Mouse (Mus musculus) WW6 (cell line): ENCODE data around the gene Dclre1a.

Experiments
- DNase-seq: peaks from one replicate; pipeline ENCODE4 v3.0.0-alpha.2; 2013; ENCODE audit warnings: low read depth, low spot score

Dclre1a gene

GRCm38 (mm10) chr19:56547456-56548229 is at the start of gene Dclre1a:
Dclre1a (minus strand) TSS chr19:56548222.
- DNase-seq, result no peak

- DNase-seq, result no peak
These were observed 44.5 kb upstream of the Dclre1a start for GRCm38 (mm10) chr19:56592472-56592871.

DNA sequence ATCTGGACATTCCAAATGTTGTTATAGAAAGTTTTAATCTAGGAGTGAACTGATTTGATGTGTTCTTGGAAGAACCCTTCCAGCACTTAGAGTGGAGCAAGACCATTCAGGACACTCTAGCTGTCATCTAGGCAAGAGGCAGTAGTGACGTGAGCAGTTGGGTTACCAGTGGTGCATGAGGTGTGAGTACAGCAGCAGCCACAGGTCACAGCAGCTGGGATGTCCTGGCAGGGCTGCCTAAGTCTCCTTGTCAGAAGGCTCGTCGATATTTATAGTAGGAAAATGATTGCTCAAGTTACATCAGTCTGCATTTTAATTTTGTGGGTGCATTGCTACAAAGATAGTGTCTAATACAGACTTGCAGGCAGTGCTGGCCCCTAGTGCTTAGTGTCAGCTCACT is 42.2 kb upstream of the Dclre1a start:
- DNase-seq, result no peak

GRCm38 (mm10) chr19:56589455-56589854 is 41.4 kb upstream of the Dclre1a start:
- no peak for DNase-seq

- DNase-seq, result no peak
These were observed 41.0 kb upstream of the Dclre1a start for GRCm38 (mm10) chr19:56589008-56589407.

GRCm38 (mm10) chr19:56588205-56588626 is 40.2 kb upstream of the Dclre1a start:
- no peak for DNase-seq

DNA sequence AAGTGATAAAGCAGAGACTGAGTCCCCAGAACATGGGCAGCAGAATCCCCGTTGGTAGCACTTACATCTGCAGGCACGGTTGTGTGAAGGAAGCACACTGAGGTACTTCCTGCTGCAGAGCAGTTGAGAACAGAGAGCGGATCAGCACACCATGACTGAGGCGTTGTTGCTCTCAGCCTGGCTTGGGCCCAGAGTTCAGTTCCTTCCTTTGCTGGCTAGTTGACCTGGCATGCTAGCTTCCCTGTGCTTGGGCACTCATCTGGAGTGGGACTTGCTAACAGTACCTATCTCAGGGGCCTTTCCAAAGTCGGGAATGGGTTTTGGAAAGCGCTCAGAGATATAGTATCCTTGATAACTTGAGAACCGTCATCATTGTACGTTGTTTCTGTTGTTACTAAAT is 38.3 kb upstream of the Dclre1a start:
- DNase-seq, result no peak

GRCm38 (mm10) chr19:56584288-56584687 is 36.3 kb upstream of the Dclre1a start:
- DNase-seq, result no peak

DNA sequence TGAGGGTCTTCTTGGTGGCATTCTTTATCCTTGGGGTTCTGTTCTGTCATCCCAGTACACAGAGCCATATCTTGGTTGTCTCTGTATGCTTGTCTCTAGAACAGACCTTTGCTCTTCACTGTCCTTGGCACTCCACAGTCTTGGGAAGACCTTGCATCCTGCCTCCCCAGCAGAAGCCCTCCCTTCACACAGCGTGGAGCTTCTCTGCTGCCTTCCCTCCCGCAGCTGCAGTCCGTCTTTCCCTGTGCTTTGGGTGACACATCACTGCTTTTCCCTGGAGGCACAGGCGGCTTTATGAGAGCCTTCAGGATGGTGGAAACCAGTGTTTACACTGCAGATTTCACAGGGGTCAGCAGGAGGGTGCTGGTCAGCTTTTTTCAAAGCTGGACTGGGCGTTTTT is 35.8 kb upstream of the Dclre1a start:
- no peak for DNase-seq

GRCm38 (mm10) chr19:56581981-56582380 is 34.0 kb upstream of the Dclre1a start:
- no peak for DNase-seq

DNA sequence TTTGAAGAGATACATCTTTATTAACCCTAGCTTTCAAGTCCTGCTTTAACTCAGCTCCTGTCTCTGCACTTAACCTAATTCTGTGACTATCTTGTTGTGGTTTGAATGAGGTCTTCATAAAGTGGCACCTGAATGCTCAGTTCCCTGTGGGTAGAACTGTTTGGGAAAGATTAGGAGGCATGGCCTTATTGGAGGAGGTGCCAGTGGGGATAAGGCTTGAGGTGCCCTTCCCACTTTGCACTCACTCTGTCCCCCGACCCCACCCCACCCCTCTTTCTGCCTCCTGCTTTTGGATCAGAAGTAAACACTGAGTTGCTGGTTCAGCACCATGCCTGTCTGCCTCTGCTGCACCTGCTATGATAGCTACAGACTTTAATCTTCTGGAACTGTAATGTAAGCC is 29.8 kb upstream of the Dclre1a start:
- no peak for DNase-seq

GRCm38 (mm10) chr19:56573184-56573583 is 25.2 kb upstream of the Dclre1a start:
- no peak for DNase-seq

DNA sequence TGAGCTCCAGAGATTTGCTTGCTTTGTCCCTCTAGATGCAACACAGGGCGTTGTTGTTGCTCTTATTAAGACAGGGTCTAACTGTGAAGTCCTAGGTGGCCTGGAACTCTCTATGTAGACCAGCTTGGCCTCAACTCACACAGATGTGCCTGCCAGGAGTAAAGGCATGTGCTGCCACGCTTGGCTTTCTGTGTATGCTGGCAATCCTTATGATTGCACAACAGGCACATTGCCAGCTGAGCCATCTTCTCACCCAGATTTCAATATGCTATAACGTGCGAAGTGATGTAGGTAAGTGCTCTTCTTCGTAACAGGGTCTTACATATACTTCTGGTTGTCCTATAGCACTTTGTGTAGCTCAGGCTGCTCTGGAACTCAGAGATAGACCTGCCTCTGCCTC is 23.9 kb upstream of the Dclre1a start:
- no peak for DNase-seq

GRCm38 (mm10) chr19:56571234-56571633 is 23.2 kb upstream of the Dclre1a start:
- DNase-seq, result no peak

GRCm38 (mm10) chr19:56570781-56571180 is 22.8 kb upstream of the Dclre1a start:
- DNase-seq, result no peak

GRCm38 (mm10) chr19:56566940-56567339 is 18.9 kb upstream of the Dclre1a start:
- no peak for DNase-seq

DNA sequence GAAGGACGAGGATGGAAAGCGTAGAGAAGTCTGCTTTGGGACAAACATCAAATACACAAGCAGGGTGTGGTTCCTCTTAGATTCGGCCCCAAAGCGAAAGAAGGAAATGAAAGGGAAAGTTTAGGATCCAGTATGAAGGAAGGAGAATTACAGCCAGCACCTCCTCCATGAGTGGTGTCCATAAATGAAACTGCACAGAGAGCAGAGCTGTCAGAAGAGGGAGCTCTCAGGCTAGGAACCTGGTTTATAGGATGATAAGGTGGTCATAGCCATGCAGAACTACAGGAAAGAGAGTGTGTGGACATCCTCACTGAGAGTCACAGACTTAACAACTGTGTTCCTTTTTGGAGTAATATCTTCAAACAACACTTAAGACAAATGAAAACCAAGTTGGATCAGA is 18.0 kb upstream of the Dclre1a start:
- no peak for DNase-seq

GRCm38 (mm10) chr19:56565358-56565757 is 17.3 kb upstream of the Dclre1a start:
- DNase-seq, result no peak

- DNase-seq, result no peak
These were observed 15.4 kb upstream of the Dclre1a start for GRCm38 (mm10) chr19:56563469-56563868.

- DNase-seq, result no peak
These were observed 14.6 kb upstream of the Dclre1a start for GRCm38 (mm10) chr19:56562433-56563138.

DNA sequence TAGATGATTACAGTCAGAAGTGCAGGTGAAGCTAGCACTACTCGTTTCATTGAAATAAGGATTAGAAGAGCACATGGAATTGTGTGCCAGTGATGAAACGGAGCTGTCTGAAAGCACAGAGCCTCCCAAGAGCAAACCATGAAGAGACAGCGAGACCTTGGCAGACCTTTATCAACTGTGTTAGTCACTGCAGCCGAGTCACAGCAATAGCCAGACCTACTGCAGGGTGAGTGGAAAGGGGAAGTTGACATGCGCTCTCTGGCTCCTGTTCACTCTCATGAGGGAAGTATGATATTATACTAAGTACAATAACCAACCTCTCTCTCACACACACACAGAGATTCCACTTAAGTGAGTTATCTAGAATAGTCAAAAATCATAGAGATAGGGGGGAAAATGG is 8.0 kb upstream of the Dclre1a start:
- no peak for DNase-seq

- DNase-seq, result no peak
These were observed 5.2 kb upstream of the Dclre1a start for GRCm38 (mm10) chr19:56553177-56553576.

GRCm38 (mm10) chr19:56549033-56549680 is 1.1 kb upstream of the Dclre1a start:
- DNase-seq, result no peak
